Comparison of ENCODE assay signal across 21 mouse cellular contexts in genomic region chr6:103676664-103677063, GRCm38 (mm10).
DNase-seq lines count a peak whose midpoint lies in the region; ATAC-seq and TF ChIP-seq lines count a peak whose summit lies in the region.
"Had no signal": no experiment of that assay in that cellular context is flagged by ENCODE, and none has a peak within 500 bp of the region (broad histone marks: within the 10 kb centered on the region; RNA-seq: fewer than 3 reads in every experiment).

No protein-coding gene starts in this region.

- no peaks in the 10 kb centered on the region for H3K36me3 ChIP-seq in forebrain, embryonic 11.5 days (ENCODE audit: control insufficient read depth, insufficient read depth, low read length)
- H3K36me3 ChIP-seq in forebrain, embryonic 10.5 days (replicated peaks), result no peaks in the 10 kb centered on the region
- no peaks in the 10 kb centered on the region; the same call in 1 of the 2 replicates for H3K36me3 ChIP-seq in midbrain, embryonic 13.5 days
- H3K36me3 ChIP-seq in midbrain, embryonic 15.5 days (replicated peaks), result no peaks in the 10 kb centered on the region
- no peaks in the 10 kb centered on the region for H3K36me3 ChIP-seq in kidney, adult 2 months (ENCODE audit: control insufficient read depth, insufficient read depth, low read length)
- H3K36me3 ChIP-seq: embryonic facial prominence, embryonic 15.5 days; heart, embryonic 10.5 days; hindbrain, embryonic 10.5 days; midbrain, embryonic 12.5 days had no signal

- no peak for TF ChIP-seq CTCF in kidney, adult 2 months (conservative IDR thresholded peaks at IDR 0.05; ENCODE audit: insufficient read depth, insufficient read length, low read depth, low read length)

- ATAC-seq in forebrain, embryonic 11.5 days (replicated peaks; ENCODE audit: low FRiP score), result 0 out of 2 replicates have a peak, but pooled peaks have one; percentile 58
- ATAC-seq in midbrain, embryonic 13.5 days, result peak; percentile 73; the same call in 1 of the 2 replicates
- ATAC-seq in midbrain, embryonic 15.5 days (replicated peaks), result no peak

- no peak overlapping the region for H3K27ac ChIP-seq in forebrain, embryonic 11.5 days (ENCODE audit: low read depth, low read length)
- no peak overlapping the region for H3K27ac ChIP-seq in forebrain, embryonic 10.5 days
- no peak overlapping the region for H3K27ac ChIP-seq in midbrain, embryonic 13.5 days
- no peak overlapping the region for H3K27ac ChIP-seq in midbrain, embryonic 15.5 days
- no peak overlapping the region for H3K27ac ChIP-seq in kidney, adult 2 months (ENCODE audit: insufficient read depth, low read depth, low read length)
- H3K27ac ChIP-seq: embryonic facial prominence, embryonic 15.5 days; heart, embryonic 10.5 days; hindbrain, embryonic 10.5 days; macrophage; midbrain, embryonic 12.5 days had no signal

- H3K27me3 ChIP-seq in forebrain, embryonic 11.5 days (ENCODE audit: control insufficient read depth, insufficient read depth, low read length), result no peaks in the 10 kb centered on the region
- H3K27me3 ChIP-seq in forebrain, embryonic 10.5 days (ENCODE audit: poor library complexity, severe bottlenecking), result no peaks in the 10 kb centered on the region
- no peaks in the 10 kb centered on the region for H3K27me3 ChIP-seq in midbrain, embryonic 13.5 days
- no peaks in the 10 kb centered on the region for H3K27me3 ChIP-seq in midbrain, embryonic 15.5 days (replicated peaks)
- no peaks in the 10 kb centered on the region for H3K27me3 ChIP-seq in kidney, adult 2 months (replicated peaks; ENCODE audit: control insufficient read depth, insufficient read depth, low read length)
- H3K27me3 ChIP-seq: embryonic facial prominence, embryonic 15.5 days; midbrain, embryonic 12.5 days had no signal

- H3K4me2 ChIP-seq in forebrain, embryonic 11.5 days (ENCODE audit: low read depth, low read length, severe bottlenecking), result no peak overlapping the region
- no peak overlapping the region for H3K4me2 ChIP-seq in midbrain, embryonic 13.5 days (replicated peaks)
- H3K4me2 ChIP-seq in midbrain, embryonic 15.5 days, result no peak overlapping the region
- H3K4me2 ChIP-seq: embryonic facial prominence, embryonic 15.5 days; liver, embryonic 11.5 days; midbrain, embryonic 12.5 days had no signal

- no peak overlapping the region for H3K9ac ChIP-seq in forebrain, embryonic 11.5 days (ENCODE audit: low read length)
- H3K9ac ChIP-seq in midbrain, embryonic 13.5 days (replicated peaks), result no peak overlapping the region
- no peak overlapping the region for H3K9ac ChIP-seq in midbrain, embryonic 15.5 days
- H3K9ac ChIP-seq: embryonic facial prominence, embryonic 15.5 days; midbrain, embryonic 12.5 days had no signal

- no peaks in the 10 kb centered on the region for H3K9me3 ChIP-seq in forebrain, embryonic 11.5 days (ENCODE audit: control insufficient read depth, low read length)
- H3K9me3 ChIP-seq in forebrain, embryonic 10.5 days, result no peaks in the 10 kb centered on the region
- H3K9me3 ChIP-seq in midbrain, embryonic 13.5 days, result no peaks in the 10 kb centered on the region
- no peaks in the 10 kb centered on the region for H3K9me3 ChIP-seq in midbrain, embryonic 15.5 days
- H3K9me3 ChIP-seq: embryonic facial prominence, embryonic 15.5 days; heart, embryonic 10.5 days; hindbrain, embryonic 10.5 days; midbrain, embryonic 12.5 days had no signal

- 66% methylated on average over 5 of the region's 5 CpGs for WGBS in forebrain, embryonic 11.5 days
- 87% methylated on average over 5 of the region's 5 CpGs for WGBS in forebrain, embryonic 10.5 days
- WGBS in midbrain, embryonic 13.5 days, result 34% methylated on average over 5 of the region's 5 CpGs
- WGBS in midbrain, embryonic 15.5 days, result 29% methylated on average over 5 of the region's 5 CpGs
- WGBS in kidney, adult 2 months, result 82% methylated on average over 5 of the region's 5 CpGs

- no peak overlapping the region for H3K4me3 ChIP-seq in forebrain, embryonic 11.5 days (ENCODE audit: low read depth, low read length)
- no peak overlapping the region for H3K4me3 ChIP-seq in forebrain, embryonic 10.5 days
- no peak overlapping the region for H3K4me3 ChIP-seq in midbrain, embryonic 13.5 days (replicated peaks)
- H3K4me3 ChIP-seq in midbrain, embryonic 15.5 days, result no peak overlapping the region
- H3K4me3 ChIP-seq in kidney, adult 2 months (ENCODE audit: insufficient read depth, low read depth, low read length), result no peak overlapping the region
- H3K4me3 ChIP-seq: embryonic facial prominence, embryonic 15.5 days; heart, embryonic 10.5 days; hindbrain, embryonic 10.5 days; midbrain, embryonic 12.5 days had no signal

- 0 out of 2 replicates have a peak, but pooled peaks cover 2% of the 10 kb centered on the region for H3K4me1 ChIP-seq in forebrain, embryonic 11.5 days (replicated peaks; ENCODE audit: control insufficient read depth, insufficient read depth, low read length)
- peaks cover 2% of the 10 kb centered on the region; the same call in 1 of the 2 replicates for H3K4me1 ChIP-seq in forebrain, embryonic 10.5 days
- H3K4me1 ChIP-seq in midbrain, embryonic 13.5 days (replicated peaks), result peaks cover 9% of the 10 kb centered on the region; the same call in 1 of the 2 replicates
- H3K4me1 ChIP-seq in midbrain, embryonic 15.5 days, result peaks cover 3% of the 10 kb centered on the region; the same call in 1 of the 2 replicates
- no peaks in the 10 kb centered on the region for H3K4me1 ChIP-seq in kidney, adult 2 months (ENCODE audit: control insufficient read depth, insufficient read depth, low read length)
- H3K4me1 ChIP-seq: embryonic facial prominence, embryonic 15.5 days; heart, embryonic 10.5 days had no signal

- DNase-seq in forebrain, embryonic 11.5 days (ENCODE audit: low spot score), result no peak
- DNase-seq in forebrain, embryonic 10.5 days (ENCODE audit: extremely low spot score, low spot score), result no peak
- DNase-seq in layer of hippocampus, adult 9-10 months (ENCODE audit: low spot score), result peak; percentile 62
- no peak for DNase-seq in lung, postnatal 36 days
- no peak for DNase-seq in kidney, adult 2 months
- DNase-seq in heart, adult 8-10 months (ENCODE audit: low spot score), result no peak
- DNase-seq: adrenal gland, postnatal 25 days; gastrocnemius, postnatal 36 days; kidney, adult 9 months; kidney, postnatal 36 days; lung, adult 18-20 months; right cerebral cortex, postnatal 4 days; thymus, postnatal 14 days had no signal

- TF ChIP-seq POLR2A in kidney, adult 2 months (IDR thresholded peaks at IDR 0.05; ENCODE audit: low read depth, low read length), result no peak
